Mouse (Mus musculus): ENCODE data around the gene Cblb. TPM values are rescaled to one million over a fixed set of nuclear protein-coding genes. Genes with fewer than 3 reads are reported as not detected.
A peak's percentile ranks its signal among the peaks of the same experiment; 100 is the strongest.

The Cblb gene
- total and polyA plus RNA-seq, 2 experiments, result 2.5 to 6.9 TPM

DNA sequence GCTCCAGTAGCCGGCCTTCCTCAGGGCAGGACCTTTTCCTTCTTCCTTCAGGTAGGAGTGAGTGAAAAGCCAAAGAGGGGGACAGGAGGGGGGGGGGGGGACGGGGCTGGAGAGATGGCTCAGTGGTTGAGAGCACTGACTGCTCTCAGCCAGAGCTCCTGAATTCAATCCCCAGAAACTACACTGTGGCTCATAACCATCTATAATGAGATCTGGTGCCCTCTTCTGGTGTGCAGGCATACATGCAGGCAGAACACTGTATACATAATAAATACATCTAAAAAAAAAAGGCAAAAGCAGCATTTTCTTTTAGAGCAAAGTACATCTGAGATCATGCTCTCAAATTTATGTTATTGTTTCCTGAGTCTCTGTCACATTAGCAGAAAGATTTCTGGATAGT lies 158.1 kb downstream of the Cblb start:
- no peak overlapping the region for H3K4me3 ChIP-seq (ENCODE audit: insufficient read depth, low read depth, low read length)
- no peaks in the 10 kb centered on the region for H3K4me1 ChIP-seq (ENCODE audit: control insufficient read depth, insufficient read depth, low read length)
- 89% methylated on average over 2 of the region's 2 CpGs for WGBS
- no peaks in the 10 kb centered on the region for H3K79me2 ChIP-seq (ENCODE audit: control insufficient read depth, insufficient read depth, low read length)
- no peak for DNase-seq (ENCODE audit: extremely low read depth, low read depth, low spot score)
- H3K27ac ChIP-seq (replicated peaks; ENCODE audit: insufficient read depth, low read depth, low read length), result no peak overlapping the region
- TF ChIP-seq POLR2A (IDR thresholded peaks at IDR 0.05; ENCODE audit: extremely low read depth, insufficient read depth, low read length), result no peak
- no peak for TF ChIP-seq CTCF (IDR thresholded peaks at IDR 0.05; ENCODE audit: low read depth, low read length)
- H3K9ac ChIP-seq (ENCODE audit: low read depth, low read length), result no peak overlapping the region
- peaks cover 20% of the 10 kb centered on the region for H3K36me3 ChIP-seq (ENCODE audit: control insufficient read depth, insufficient read depth, low read length)
- H3K27me3 ChIP-seq (ENCODE audit: control insufficient read depth, insufficient read depth, low read length), result no peaks in the 10 kb centered on the region

DNA sequence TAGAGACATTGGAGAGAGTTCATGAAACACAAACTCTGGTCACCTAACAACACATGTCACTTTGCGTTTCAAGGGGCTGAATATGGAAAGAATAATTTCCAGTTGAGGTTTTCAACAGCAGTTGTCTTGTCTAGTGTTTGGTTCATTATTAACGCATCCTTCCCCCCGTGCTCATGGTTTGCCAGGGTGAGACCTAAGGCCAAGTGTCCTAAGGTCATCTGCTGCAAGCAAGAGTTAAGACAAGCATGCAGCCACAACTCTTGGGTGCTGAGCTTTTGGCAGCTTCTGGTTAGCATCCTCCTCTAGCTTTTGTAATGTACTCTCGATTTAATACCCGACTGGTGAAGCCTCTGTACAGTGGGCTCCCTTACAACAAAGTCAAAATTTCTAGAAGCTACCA lies 159.7 kb downstream of the Cblb start:
- no peak for TF ChIP-seq CTCF (IDR thresholded peaks at IDR 0.05; ENCODE audit: low read depth, low read length)
- no peak for TF ChIP-seq POLR2A (IDR thresholded peaks at IDR 0.05; ENCODE audit: extremely low read depth, insufficient read depth, low read length)
- whole genome bisulfite sequencing, result 64% methylated on average over 5 of the region's 5 CpGs
- DNase-seq (ENCODE audit: extremely low read depth, low read depth, low spot score), result peak; percentile 60
- Histone ChIP-seq H3K36me3 (ENCODE audit: control insufficient read depth, insufficient read depth, low read length) (peaks cover 21% of the 10 kb centered on the region), H3K27me3 (ENCODE audit: control insufficient read depth, insufficient read depth, low read length) (no peaks in the 10 kb centered on the region), H3K27ac (replicated peaks; ENCODE audit: insufficient read depth, low read depth, low read length) (no peak overlapping the region), H3K4me3 (ENCODE audit: insufficient read depth, low read depth, low read length) (no peak overlapping the region), H3K9ac (ENCODE audit: low read depth, low read length) (no peak overlapping the region), H3K4me1 (ENCODE audit: control insufficient read depth, insufficient read depth, low read length) (no peaks in the 10 kb centered on the region), H3K79me2 (ENCODE audit: control insufficient read depth, insufficient read depth, low read length) (no peaks in the 10 kb centered on the region)

DNA sequence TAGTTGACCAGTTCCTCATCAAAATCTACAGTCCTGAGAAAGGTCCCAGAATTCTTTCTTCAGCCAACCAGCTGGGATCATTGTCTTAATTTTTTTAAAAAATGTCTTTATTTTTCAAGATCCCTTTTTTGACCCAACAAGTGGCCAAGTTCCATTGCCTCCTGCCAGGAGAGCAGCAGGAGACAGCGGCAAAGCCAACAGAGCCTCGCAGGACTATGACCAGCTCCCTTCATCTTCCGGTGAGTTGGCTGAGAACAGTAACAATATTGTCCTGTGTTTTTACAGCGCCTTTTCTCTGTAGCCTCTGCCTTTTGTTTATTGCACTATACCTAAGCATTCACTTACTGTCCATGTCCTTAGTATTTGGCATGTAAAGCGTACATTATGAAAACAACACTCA lies 163.0 kb downstream of the Cblb start:
- WGBS, result 93% methylated on average over 5 of the region's 5 CpGs
- H3K4me1 ChIP-seq (ENCODE audit: control insufficient read depth, insufficient read depth, low read length), result no peaks in the 10 kb centered on the region
- TF ChIP-seq CTCF (IDR thresholded peaks at IDR 0.05; ENCODE audit: low read depth, low read length) (no peak), POLR2A (IDR thresholded peaks at IDR 0.05; ENCODE audit: extremely low read depth, insufficient read depth, low read length) (no peak)
- H3K27me3 ChIP-seq (ENCODE audit: control insufficient read depth, insufficient read depth, low read length), result no peaks in the 10 kb centered on the region
- no peak overlapping the region for H3K9ac ChIP-seq (ENCODE audit: low read depth, low read length)
- peaks cover 17% of the 10 kb centered on the region for H3K36me3 ChIP-seq (ENCODE audit: control insufficient read depth, insufficient read depth, low read length)
- no peak for DNase-seq (ENCODE audit: extremely low read depth, low read depth, low spot score)
- H3K27ac ChIP-seq (replicated peaks; ENCODE audit: insufficient read depth, low read depth, low read length), result no peak overlapping the region
- H3K4me3 ChIP-seq (ENCODE audit: insufficient read depth, low read depth, low read length), result no peak overlapping the region
- H3K79me2 ChIP-seq (ENCODE audit: control insufficient read depth, insufficient read depth, low read length), result 0 out of 2 replicates have a peak, but pooled peaks cover 4% of the 10 kb centered on the region

DNA sequence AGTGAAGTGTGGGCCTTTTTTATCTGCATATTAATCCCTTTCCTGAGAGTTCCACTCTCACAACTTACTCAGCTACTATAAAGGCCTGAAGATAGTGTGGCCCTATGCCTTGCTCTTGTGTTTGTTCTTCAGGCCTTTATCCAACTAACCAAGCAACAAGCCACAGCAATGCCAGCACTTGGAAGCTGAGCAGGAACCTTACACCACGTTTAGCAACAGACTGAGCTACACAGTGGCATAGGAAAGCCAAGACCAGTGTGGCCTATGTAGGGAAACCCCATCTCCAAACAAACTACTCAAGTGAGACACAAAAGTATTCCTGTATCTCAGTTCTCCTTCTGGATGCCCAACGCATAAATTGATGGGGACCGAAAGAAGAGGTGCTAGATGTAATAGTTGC lies 163.8 kb downstream of the Cblb start:
- peak; percentile 48 for DNase-seq (ENCODE audit: extremely low read depth, low read depth, low spot score)
- Histone ChIP-seq H3K36me3 (ENCODE audit: control insufficient read depth, insufficient read depth, low read length) (peaks cover 14% of the 10 kb centered on the region), H3K9ac (ENCODE audit: low read depth, low read length) (no peak overlapping the region), H3K4me1 (ENCODE audit: control insufficient read depth, insufficient read depth, low read length) (no peaks in the 10 kb centered on the region), H3K27me3 (ENCODE audit: control insufficient read depth, insufficient read depth, low read length) (no peaks in the 10 kb centered on the region), H3K79me2 (ENCODE audit: control insufficient read depth, insufficient read depth, low read length) (0 out of 2 replicates have a peak, but pooled peaks cover 4% of the 10 kb centered on the region), H3K4me3 (ENCODE audit: insufficient read depth, low read depth, low read length) (no peak overlapping the region), H3K27ac (replicated peaks; ENCODE audit: insufficient read depth, low read depth, low read length) (no peak overlapping the region)
- WGBS, result 65% methylated on average over 3 of the region's 3 CpGs
- TF ChIP-seq CTCF (IDR thresholded peaks at IDR 0.05; ENCODE audit: low read depth, low read length) (no peak), POLR2A (IDR thresholded peaks at IDR 0.05; ENCODE audit: extremely low read depth, insufficient read depth, low read length) (no peak)

DNA sequence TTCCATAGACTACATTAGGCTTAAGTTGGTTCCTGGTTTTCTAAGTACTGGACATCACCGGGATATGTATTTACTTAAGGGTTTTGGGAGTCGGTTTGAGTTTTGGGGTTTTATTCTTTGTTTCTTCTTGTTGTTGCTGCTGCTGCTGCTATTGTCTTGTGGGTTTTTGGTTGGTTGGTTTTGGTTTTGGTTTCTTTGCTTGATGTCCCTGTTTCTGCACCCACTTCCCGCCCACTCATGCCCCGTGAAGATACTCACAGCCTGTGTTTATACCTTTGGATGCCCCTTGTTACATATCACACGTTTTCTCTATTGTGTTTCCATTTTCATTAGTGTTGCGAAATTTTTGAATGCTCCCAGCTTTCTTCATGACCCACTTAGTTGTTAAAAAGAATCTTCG lies 169.1 kb downstream of the Cblb start:
- peaks cover 20% of the 10 kb centered on the region for H3K36me3 ChIP-seq (ENCODE audit: control insufficient read depth, insufficient read depth, low read length)
- no peak overlapping the region for H3K27ac ChIP-seq (replicated peaks; ENCODE audit: insufficient read depth, low read depth, low read length)
- H3K4me1 ChIP-seq (ENCODE audit: control insufficient read depth, insufficient read depth, low read length), result no peaks in the 10 kb centered on the region
- no peak overlapping the region for H3K9ac ChIP-seq (ENCODE audit: low read depth, low read length)
- H3K79me2 ChIP-seq (ENCODE audit: control insufficient read depth, insufficient read depth, low read length), result 0 out of 2 replicates have a peak, but pooled peaks cover 4% of the 10 kb centered on the region
- H3K4me3 ChIP-seq (ENCODE audit: insufficient read depth, low read depth, low read length), result no peak overlapping the region
- DNase-seq (ENCODE audit: extremely low read depth, low read depth, low spot score), result no peak
- 82% methylated on average over 7 of the region's 7 CpGs for WGBS
- TF ChIP-seq POLR2A (IDR thresholded peaks at IDR 0.05; ENCODE audit: extremely low read depth, insufficient read depth, low read length), result no peak
- TF ChIP-seq CTCF (IDR thresholded peaks at IDR 0.05; ENCODE audit: low read depth, low read length), result no peak
- H3K27me3 ChIP-seq (ENCODE audit: control insufficient read depth, insufficient read depth, low read length), result no peaks in the 10 kb centered on the region

DNA sequence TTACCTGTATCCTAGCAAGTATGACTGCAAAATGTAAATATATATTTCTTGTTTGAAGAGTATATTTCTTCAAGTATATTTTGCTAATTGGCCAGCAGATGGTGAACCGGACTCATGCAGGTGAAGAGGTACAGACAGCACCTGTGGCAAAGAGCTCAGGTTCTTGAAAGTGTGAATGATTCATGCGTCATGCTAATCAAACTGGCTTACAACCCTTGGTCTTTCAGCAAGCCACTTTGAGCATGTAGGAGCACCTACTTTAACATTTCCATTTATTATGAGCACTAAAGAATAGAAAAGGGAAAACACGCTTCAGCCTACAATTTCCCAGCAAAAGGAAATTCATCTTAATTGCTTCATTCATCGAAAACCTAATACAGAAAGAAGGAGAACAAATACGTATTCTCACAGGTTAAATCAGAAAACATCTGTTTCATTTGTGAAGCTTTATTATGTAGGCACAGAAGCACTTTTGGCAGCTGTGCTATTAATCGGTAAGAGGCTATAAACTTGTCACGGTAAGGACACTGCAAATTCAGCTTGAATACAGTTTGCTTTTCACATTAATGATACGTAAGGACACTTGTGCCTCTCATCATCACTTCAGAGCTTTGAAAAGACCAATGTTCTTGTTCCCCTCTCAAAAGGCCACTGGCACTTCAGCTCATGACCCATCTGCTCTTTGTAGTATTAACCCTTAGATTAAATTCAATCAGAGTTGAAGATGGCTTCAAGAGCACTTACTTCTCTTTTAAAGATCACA lies 180.0 kb downstream of the Cblb start:
- Histone ChIP-seq H3K27me3 (ENCODE audit: control insufficient read depth, insufficient read depth, low read length) (no peaks in the 10 kb centered on the region), H3K79me2 (ENCODE audit: control insufficient read depth, insufficient read depth, low read length) (no peaks in the 10 kb centered on the region), H3K36me3 (ENCODE audit: control insufficient read depth, insufficient read depth, low read length) (peaks cover 3% of the 10 kb centered on the region; the same call in 1 of the 2 replicates), H3K4me1 (ENCODE audit: control insufficient read depth, insufficient read depth, low read length) (no peaks in the 10 kb centered on the region), H3K4me3 (ENCODE audit: insufficient read depth, low read depth, low read length) (no peak overlapping the region), H3K9ac (ENCODE audit: low read depth, low read length) (no peak overlapping the region), H3K27ac (replicated peaks; ENCODE audit: insufficient read depth, low read depth, low read length) (no peak overlapping the region)
- TF ChIP-seq CTCF (IDR thresholded peaks at IDR 0.05; ENCODE audit: low read depth, low read length) (no peak), POLR2A (IDR thresholded peaks at IDR 0.05; ENCODE audit: extremely low read depth, insufficient read depth, low read length) (no peak)
- 95% methylated on average over 8 of the region's 8 CpGs for WGBS
- no peak for DNase-seq (ENCODE audit: extremely low read depth, low read depth, low spot score)
